Mouse (Mus musculus): Measurements from ENCODE around the gene Scrn3.
A peak's percentile ranks its signal among the peaks of the same experiment; 100 is the strongest.

The Scrn3 gene

GRCm38 (mm10) chr2:73380298-73380975 is 68.0 kb downstream of the Scrn3 start:
- DNase-seq (ENCODE audit: low spot score in 2 of 2) = no peak

- no peak for DNase-seq (ENCODE audit: low spot score in 2 of 2)
Measured at GRCm38 (mm10) chr2:73385172-73385571, 72.8 kb downstream of the Scrn3 start.

GRCm38 (mm10) chr2:73385641-73386355 is 73.4 kb downstream of the Scrn3 start:
- peak; percentile 31 to 35 for DNase-seq (ENCODE audit: low spot score in 2 of 2)

GRCm38 (mm10) chr2:73386356-73387046 is 74.1 kb downstream of the Scrn3 start, which contains the start of gene Gpr155:
TSS of gene Gpr155 (minus strand) at chr2:73386572.
- peak; percentile 99 for DNase-seq (ENCODE audit: low spot score in 2 of 2)

Data from right cerebral cortex, postnatal 10 days (tissue).